Mouse (Mus musculus) MEL (cell line): ENCODE measurements at regions not wholly inside any gene's neighbourhood (a gene's known extent, or its start where the extent isn't known, plus 50 kb on each side); places are given as distances from the start of the nearest gene placed in this dataset.
A peak's percentile ranks its signal among the peaks of the same experiment; 100 is the strongest.

Source experiments
- DNase-seq: peaks from one replicate; pipeline ENCODE4 v3.0.0; 2011; ENCODE audit warnings: low read depth, low spot score
- H3K27ac ChIP-seq: 2 replicates; pipeline ENCODE4 v1.5.1; 2012; ENCODE audit warnings: low read depth, mild to moderate bottlenecking, control low read depth, low read length, moderate library complexity; ENCODE audit not compliant: control insufficient read depth
- H3K27me3 ChIP-seq, 2 experiments: fragments of 150-350 bp in 1 of 2; sonication (generic) in 1 of 2; 2 replicates each; pipeline ENCODE4 v1.6.1; 2012; ENCODE audit warnings: low read length in 2 of 2, mild to moderate bottlenecking in 2 of 2, improper control_type of control experiment in 1 of 2, moderate library complexity in 1 of 2; ENCODE audit not compliant: insufficient read depth in 2 of 2, control insufficient read depth in 1 of 2
- H3K36me3 ChIP-seq, 2 experiments: 2 replicates each; pipeline ENCODE4 v1.6.1; 2012 to 2014; ENCODE audit warnings: low read length in 2 of 2, improper control_type of control experiment in 1 of 2, inconsistent platforms in 1 of 2, mild to moderate bottlenecking in 1 of 2; ENCODE audit not compliant: insufficient read depth in 2 of 2, control insufficient read depth in 1 of 2
- H3K4me1 ChIP-seq, 2 experiments: fragments of 150-350 bp in 1 of 2; sonication (generic) in 1 of 2; 2 replicates each; pipeline ENCODE4 v1.6.1; 2012; ENCODE audit warnings: low read length in 2 of 2, improper control_type of control experiment in 1 of 2, mild to moderate bottlenecking in 1 of 2; ENCODE audit not compliant: insufficient read depth in 2 of 2, control insufficient read depth in 1 of 2
- H3K4me3 ChIP-seq, 2 experiments: fragments of 150-350 bp in 1 of 2; sonication (generic) in 1 of 2; 2 replicates each; pipeline ENCODE4 v1.5.1; 2012; ENCODE audit warnings: low read depth in 2 of 2, low read length in 2 of 2, mild to moderate bottlenecking in 2 of 2, moderate library complexity in 2 of 2, control low read depth in 1 of 2, improper control_type of control experiment in 1 of 2; ENCODE audit not compliant: control insufficient read depth in 1 of 2, insufficient read depth in 1 of 2
- H3K79me2 ChIP-seq: 2 replicates; pipeline ENCODE4 v1.6.1; 2012; ENCODE audit warnings: mild to moderate bottlenecking, low read length, moderate library complexity; ENCODE audit not compliant: control insufficient read depth, poor library complexity, insufficient read depth
- H3K9ac ChIP-seq: 2 replicates; pipeline ENCODE4 v1.6.1; 2012; ENCODE audit warnings: low read depth, mild to moderate bottlenecking, control low read depth, low read length, moderate library complexity; ENCODE audit not compliant: control insufficient read depth, poor library complexity, severe bottlenecking
- H3K9me3 ChIP-seq: fragments of 150-350 bp; sonication (generic); replicated peaks from 2 replicates; pipeline ENCODE4 v1.6.1; 2012; ENCODE audit warnings: mild to moderate bottlenecking, low read length, improper control_type of control experiment, moderate library complexity; ENCODE audit not compliant: insufficient read depth
- CTCF ChIP-seq, 3 experiments: IDR thresholded peaks in 2 of 3; conservative IDR thresholded peaks in 1 of 3; 2 replicates each; pipeline ENCODE4 v1.5.1; 2011 to 2012; ENCODE audit warnings: low read length in 3 of 3, low read depth in 2 of 3, mild to moderate bottlenecking in 2 of 3, improper control_type of control experiment in 1 of 3, inconsistent platforms in 1 of 3, mixed read lengths in 1 of 3, moderate library complexity in 1 of 3; ENCODE audit not compliant: control insufficient read depth in 1 of 3, insufficient read depth in 1 of 3, poor library complexity in 1 of 3, severe bottlenecking in 1 of 3
- EP300 ChIP-seq, 2 experiments: IDR thresholded peaks; 2 replicates each; pipeline ENCODE4 v1.6.1; 2011; ENCODE audit warnings: improper control_type of control experiment in 2 of 2, low read length in 2 of 2, low read depth in 1 of 2, mild to moderate bottlenecking in 1 of 2
- ETS1 ChIP-seq: IDR thresholded peaks from 2 replicates; pipeline ENCODE4 v1.6.1; 2012; ENCODE audit warnings: low read depth, mild to moderate bottlenecking, inconsistent platforms, low read length, improper control_type of control experiment, moderate library complexity
- GATA1 ChIP-seq: IDR thresholded peaks from 2 replicates; pipeline ENCODE4 v1.6.1; 2011; ENCODE audit warnings: low read depth, low read length, improper control_type of control experiment
- MAFK ChIP-seq: IDR thresholded peaks from 2 replicates; pipeline ENCODE4 v1.6.1; 2011; ENCODE audit warnings: low read depth, mild to moderate bottlenecking, low read length, improper control_type of control experiment, borderline replicate concordance
- MEF2A ChIP-seq: IDR thresholded peaks from 2 replicates; pipeline ENCODE4 v1.6.1; 2014; ENCODE audit warnings: low read depth, mild to moderate bottlenecking, inconsistent platforms, low read length, improper control_type of control experiment; ENCODE audit not compliant: poor library complexity, insufficient replicate concordance, severe bottlenecking; ENCODE audit errors: extremely low read depth
- NELFE ChIP-seq: IDR thresholded peaks from 2 replicates; pipeline ENCODE4 v1.6.1; 2011; ENCODE audit warnings: low read depth, low read length, improper control_type of control experiment
- RAD21 ChIP-seq: IDR thresholded peaks from 2 replicates; pipeline ENCODE4 v1.6.1; 2011; ENCODE audit warnings: mild to moderate bottlenecking, low read depth, low read length, improper control_type of control experiment
- SIN3A ChIP-seq: IDR thresholded peaks from 2 replicates; pipeline ENCODE4 v1.6.1; 2012; ENCODE audit warnings: low read length, improper control_type of control experiment, inconsistent platforms
- SMC3 ChIP-seq: IDR thresholded peaks from 2 replicates; pipeline ENCODE4 v1.6.1; 2011; ENCODE audit warnings: low read depth, low read length, improper control_type of control experiment
- TCF12 ChIP-seq: IDR thresholded peaks from 2 replicates; pipeline ENCODE4 v1.6.1; 2014; ENCODE audit warnings: low read depth, mild to moderate bottlenecking, inconsistent platforms, low read length, improper control_type of control experiment, moderate library complexity
- ZNF384 ChIP-seq: IDR thresholded peaks from 2 replicates; pipeline ENCODE4 v1.6.1; 2012; ENCODE audit warnings: low read depth, mild to moderate bottlenecking, inconsistent platforms, low read length, improper control_type of control experiment

DNA sequence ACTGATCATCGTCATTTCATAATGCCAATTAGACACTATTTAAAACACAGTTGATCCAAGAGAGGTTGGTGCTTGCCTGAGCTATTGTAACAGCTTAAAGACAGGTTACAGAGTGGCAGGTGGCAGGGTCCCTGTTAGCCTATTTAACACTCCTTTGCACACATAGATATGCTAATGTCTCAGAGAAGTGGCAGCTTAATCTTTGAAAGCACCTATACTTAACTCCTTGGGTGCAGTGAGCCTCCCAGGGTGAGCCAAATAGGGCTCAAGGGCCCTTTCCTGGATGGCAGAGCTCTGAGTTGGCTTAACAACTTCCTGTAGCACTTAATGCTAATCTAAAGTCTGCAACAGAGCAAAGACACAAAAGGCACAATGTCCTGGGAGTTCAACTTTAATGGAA lies 1105.5 kb downstream of the Cntnap5b start:
- Histone ChIP-seq H3K27me3 (no peaks in the 10 kb centered on the region), H3K79me2 (no peaks in the 10 kb centered on the region), H3K27ac (no peak overlapping the region), H3K9ac (no peak overlapping the region), H3K36me3 (no peaks in the 10 kb centered on the region), H3K9me3 (no peaks in the 10 kb centered on the region), H3K4me3 (no peak overlapping the region), H3K4me1 (no peaks in the 10 kb centered on the region)
- DNase-seq: no peak
- no peak for TF ChIP-seq GATA1

DNA sequence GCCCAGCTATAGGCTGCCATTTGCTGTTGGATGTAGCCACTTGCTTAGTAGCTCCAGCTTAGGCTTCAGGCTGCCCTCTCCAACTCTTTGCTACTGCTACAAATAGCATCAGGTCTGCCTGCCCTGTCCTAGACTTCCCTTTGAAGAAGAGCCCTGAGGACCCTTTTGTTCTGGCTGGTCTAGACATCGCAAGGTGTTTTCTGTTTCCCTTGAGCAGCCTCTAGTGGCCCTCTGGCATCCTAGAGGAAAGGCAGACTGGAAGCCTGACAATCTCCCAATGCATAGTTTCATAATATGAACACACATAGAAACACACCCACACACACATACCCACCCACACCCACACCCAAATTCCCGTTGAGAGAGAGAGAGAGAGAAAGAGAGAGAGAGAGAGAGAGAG lies 1114.8 kb downstream of the Cntnap5b start:
- peaks cover 0 to 5% of the 10 kb centered on the region in 2 experiments; a peak in 1 of 4 replicates for H3K4me1 ChIP-seq
- H3K36me3 ChIP-seq: peaks cover 0 to 8% of the 10 kb centered on the region in 2 experiments; a peak in 2 of 4 replicates
- no peaks in the 10 kb centered on the region for H3K79me2 ChIP-seq
- no peak for DNase-seq
- H3K9me3 ChIP-seq: no peaks in the 10 kb centered on the region; the same call in 1 of the 2 replicates
- H3K27me3 ChIP-seq: no peaks in the 10 kb centered on the region
- H3K4me3 ChIP-seq: no peak overlapping the region
- TF ChIP-seq SMC3: peak; percentile 25; the same call in 1 of the 2 replicates
- peak; percentile 4; the same call in 1 of the 2 replicates for TF ChIP-seq RAD21
- TF ChIP-seq CTCF (IDR thresholded peaks at IDR 0.05 in 2 of 3, conservative IDR thresholded peaks at IDR 0.05 in 1 of 3; ENCODE audit: control insufficient read depth in 1 of 3, insufficient read depth in 1 of 3, low read depth in 2 of 3, low read length in 3 of 3, poor library complexity in 1 of 3, severe bottlenecking in 1 of 3): peak in 2 of 3 experiments; percentile 3 to 7; a peak in 1 of 6 replicates
- TF ChIP-seq EP300 (IDR thresholded peaks at IDR 0.05; ENCODE audit: low read depth in 1 of 2, low read length in 2 of 2): no peak
- no peak overlapping the region for H3K9ac ChIP-seq
- H3K27ac ChIP-seq: no peak overlapping the region

DNA sequence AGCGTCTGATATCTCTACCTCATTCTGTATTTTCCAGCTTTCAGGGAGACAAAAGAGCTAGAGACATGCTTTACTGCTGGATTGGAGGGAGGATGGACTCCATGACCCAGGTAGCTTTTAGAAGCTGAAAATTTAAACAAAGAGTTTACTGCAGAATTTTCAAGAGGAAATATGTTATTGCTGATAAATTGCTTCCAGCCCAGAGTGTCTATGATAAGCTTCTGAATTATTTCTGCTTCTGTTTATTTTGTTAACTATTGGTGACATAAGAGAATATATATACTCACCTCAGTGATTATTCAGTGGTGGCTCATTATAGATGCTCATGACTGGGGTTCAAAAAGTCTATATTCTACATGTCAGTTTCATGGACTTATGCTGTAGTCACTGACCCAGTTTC lies 1115.8 kb downstream of the Cntnap5b start:
- H3K4me3 ChIP-seq: no peak overlapping the region
- no peak overlapping the region for H3K27ac ChIP-seq
- H3K9ac ChIP-seq: no peak overlapping the region
- peaks cover 0 to 8% of the 10 kb centered on the region in 2 experiments; a peak in 2 of 4 replicates for H3K36me3 ChIP-seq
- H3K4me1 ChIP-seq: peaks cover 0 to 5% of the 10 kb centered on the region in 2 experiments; a peak in 1 of 4 replicates
- TF ChIP-seq SIN3A (no peak), GATA1 (peak; percentile 51), EP300 (IDR thresholded peaks at IDR 0.05; ENCODE audit: low read depth in 1 of 2, low read length in 2 of 2) (peak; percentile 59 to 75; a peak in 3 of 4 replicates), MAFK (no peak), MEF2A (no peak), ZNF384 (0 out of 2 replicates have a peak, but pooled peaks have one; percentile 6), TCF12 (peak; percentile 74; the same call in 1 of the 2 replicates), ETS1 (0 out of 2 replicates have a peak, but pooled peaks have one; percentile 15), NELFE (no peak)
- no peaks in the 10 kb centered on the region; the same call in 1 of the 2 replicates for H3K9me3 ChIP-seq
- H3K27me3 ChIP-seq: no peaks in the 10 kb centered on the region
- no peaks in the 10 kb centered on the region for H3K79me2 ChIP-seq
- DNase-seq: peak; percentile 8
